Mouse (Mus musculus): ENCODE data around the gene N4bp2l1.

DNA sequence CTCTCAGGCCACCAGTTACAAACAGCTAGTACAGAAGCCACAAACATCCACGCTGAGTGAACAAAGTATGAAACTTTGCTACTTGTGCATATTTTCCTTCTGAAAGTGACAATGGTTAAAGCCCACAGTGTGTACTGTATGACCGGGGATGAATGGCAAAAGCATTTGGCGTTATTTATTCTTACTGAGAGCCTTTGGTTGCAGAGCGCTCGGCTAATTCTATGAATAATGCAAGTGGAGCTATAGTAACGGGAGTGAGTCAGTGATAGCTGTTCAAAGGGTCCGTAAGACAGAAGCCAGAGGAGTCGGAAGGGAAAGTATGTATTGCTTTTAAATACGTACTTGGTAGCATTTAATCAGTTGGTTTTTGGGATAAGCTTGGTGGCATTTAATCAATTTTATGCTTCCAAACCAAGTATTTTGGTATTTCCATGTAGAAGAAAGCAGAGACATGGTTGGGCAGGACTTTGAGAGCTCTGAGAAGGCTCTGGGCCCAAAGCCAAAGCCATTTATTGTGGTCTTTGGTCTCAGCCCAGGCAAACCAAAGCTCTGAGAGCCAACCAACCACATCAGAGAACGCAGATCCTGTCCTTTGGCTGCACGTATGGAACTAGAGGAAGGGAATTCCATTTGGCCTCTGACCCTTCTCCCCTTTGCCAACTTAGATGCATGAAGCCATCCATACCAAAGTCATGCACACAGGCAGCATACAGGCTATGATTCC is 26.3 kb downstream of the N4bp2l1 start:
- TF ChIP-seq MAFK (IDR thresholded peaks at IDR 0.05; ENCODE audit: insufficient read depth, low read depth, low read length) (no peak), CHD2 (IDR thresholded peaks at IDR 0.05; ENCODE audit: low read depth, low read length) (no peak)
